Mouse (Mus musculus): ENCODE data around the gene Lyzl6.

Gene Lyzl6

GRCm38 (mm10) chr11:103643211-103643610 lies 4.5 kb upstream of the Lyzl6 start:
- no peak for DNase-seq

- peak; percentile 48 for DNase-seq
These were observed 787 bp upstream of the Lyzl6 start for GRCm38 (mm10) chr11:103639407-103639946.

- DNase-seq, result no peak
These were observed 2.4 kb downstream of the Lyzl6 start for GRCm38 (mm10) chr11:103636261-103636660.

DNA sequence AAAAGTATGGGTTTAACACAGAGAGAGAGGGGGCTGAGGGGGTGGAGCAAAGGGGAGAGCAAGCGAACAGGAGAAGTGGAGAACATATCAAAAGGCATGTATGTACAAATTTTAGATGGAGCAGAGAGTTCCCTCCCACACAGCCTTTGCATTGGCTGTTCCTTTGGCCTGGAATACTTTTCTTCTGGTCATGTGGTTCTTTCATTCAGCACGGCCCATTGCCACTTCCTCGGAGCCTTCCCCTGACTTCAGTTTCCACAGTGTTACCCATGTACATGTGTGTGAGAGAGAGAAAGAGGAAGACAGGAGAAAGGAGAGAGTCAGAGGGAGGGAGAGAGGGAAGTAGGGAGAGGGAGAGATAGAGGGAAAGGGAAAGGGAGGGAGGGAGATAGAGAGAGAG lies 3.2 kb downstream of the Lyzl6 start:
- DNase-seq, result no peak

- no peak for DNase-seq
These were observed 3.9 kb downstream of the Lyzl6 start for GRCm38 (mm10) chr11:103634806-103635205.

DNA sequence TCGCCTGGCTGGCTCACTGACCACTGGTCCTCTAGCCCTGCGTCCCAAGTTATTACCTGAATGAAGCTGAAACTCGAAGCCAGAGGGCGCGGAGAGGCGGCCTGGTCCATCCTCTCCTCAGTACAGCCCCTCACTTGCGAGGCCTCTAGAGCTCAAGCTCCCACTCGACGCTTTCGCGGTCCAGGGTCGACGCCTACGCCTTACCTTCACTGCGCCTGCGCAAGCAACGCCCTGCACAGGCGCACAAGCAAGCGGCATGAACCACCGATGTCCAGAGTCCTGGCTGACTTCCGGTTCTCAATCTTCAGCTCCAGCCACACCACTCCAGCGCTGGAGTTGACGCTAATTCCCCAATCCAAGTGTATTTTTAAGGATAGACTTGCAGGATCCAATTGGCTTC lies 11.2 kb downstream of the Lyzl6 start:
- DNase-seq, result no peak

DNA sequence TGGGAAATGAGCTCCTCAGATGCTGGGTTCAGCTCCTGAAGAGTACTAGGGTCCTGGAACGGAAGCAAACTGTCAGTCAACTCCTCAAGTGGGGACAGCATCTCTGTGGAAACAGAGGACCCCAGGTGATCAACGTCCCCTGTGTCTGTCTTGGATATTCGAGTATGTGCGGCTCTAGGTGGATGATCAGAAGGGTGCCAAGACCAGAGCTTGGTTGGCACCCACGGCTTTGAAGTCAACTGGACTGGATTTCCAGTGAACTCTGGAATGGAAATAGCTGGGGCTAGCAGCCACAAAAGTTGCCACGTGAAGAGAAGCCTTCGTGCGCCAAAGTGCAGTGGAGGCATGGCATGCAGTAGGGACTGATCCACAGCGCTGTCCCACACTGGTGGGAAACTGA lies 17.6 kb downstream of the Lyzl6 start, which contains the start of gene Gm884:
Gene Gm884, minus strand, starts transcription at position 101 of the 400 bp plus-strand sequence.
- DNase-seq, result no peak

DNA sequence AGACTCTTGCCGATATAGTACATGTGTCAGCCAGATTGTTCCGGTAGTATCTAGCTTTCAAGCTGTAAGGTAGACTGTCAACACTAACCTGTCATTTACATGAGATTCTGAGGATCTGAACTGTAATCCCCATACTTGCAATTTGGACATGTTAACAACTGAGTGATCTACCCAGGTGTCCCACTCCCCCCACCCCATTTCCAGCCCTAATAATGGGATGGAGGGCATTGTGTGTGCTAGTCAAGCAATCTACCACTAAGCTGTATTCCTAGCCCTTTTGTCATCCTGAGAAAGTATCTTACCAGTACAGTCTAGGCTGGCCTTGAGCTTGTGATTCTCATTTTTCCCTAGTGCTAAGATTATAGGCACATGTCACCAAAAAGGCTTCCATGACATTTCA lies 27.9 kb downstream of the Lyzl6 start:
- no peak for DNase-seq

- no peak for DNase-seq
These were observed 32.1 kb downstream of the Lyzl6 start for GRCm38 (mm10) chr11:103606611-103607010.

Measured in cerebellum, adult 8-10 months (tissue).